Mouse (Mus musculus): Measurements from ENCODE around the gene Bbs7.

GRCm38 (mm10) chr3:36530781-36531180 is 82.5 kb downstream of the Bbs7 start:
- TF ChIP-seq POLR2A (IDR thresholded peaks at IDR 0.05; ENCODE audit: control insufficient read depth, extremely low read depth, insufficient read depth, low read length, poor library complexity) (no peak), CTCF (IDR thresholded peaks at IDR 0.05; ENCODE audit: borderline replicate concordance, control insufficient read depth, extremely low read depth, insufficient read depth, low read length, poor library complexity) (no peak)
